23 mouse cellular contexts compared by ENCODE assay signal in the genomic region with DNA sequence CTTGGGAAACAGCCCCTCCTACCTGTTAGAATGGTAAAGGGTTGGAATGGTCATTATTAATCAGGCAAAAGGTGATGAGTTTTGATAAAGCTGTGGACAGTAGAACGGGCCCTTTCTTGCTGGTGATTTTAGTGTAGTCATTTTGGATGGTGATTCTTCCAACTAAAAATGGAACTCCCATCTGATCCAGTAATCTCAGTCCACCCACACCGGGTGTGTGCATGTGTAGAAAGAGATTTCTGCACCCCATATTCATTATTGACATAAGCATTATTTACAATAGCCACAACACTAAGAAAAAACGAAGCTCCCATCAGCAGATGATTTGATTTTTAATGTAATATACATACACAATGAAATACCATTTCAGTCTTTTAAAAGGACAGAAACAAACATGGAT. TPM values are rescaled to one million over a fixed set of nuclear protein-coding genes. Genes with fewer than 3 reads are reported as not detected.
DNase-seq lines count a peak whose midpoint lies in the region; ATAC-seq lines count a peak whose summit lies in the region.
"Had no signal": no experiment of that assay in that cellular context is flagged by ENCODE, and none has a peak within 500 bp of the region (broad histone marks: within the 10 kb centered on the region; RNA-seq: fewer than 3 reads in every experiment).

No protein-coding gene starts in this region.

- ATAC-seq in frontal cortex, adult (ENCODE audit: low TSS enrichment): peak; percentile 48; the same call in 1 of the 2 replicates
- ATAC-seq: activated CD4-positive, CD25-positive, alpha-beta regulatory T cell, adult 4 months; CD4-positive, CD25-positive, alpha-beta regulatory T cell, adult 4 months; forebrain, embryonic 14.5 days; forebrain, embryonic 16.5 days; Patski had no signal

- no peak for DNase-seq in frontal cortex, postnatal 25 days (ENCODE audit: low spot score in 2 of 2)
- DNase-seq in layer of hippocampus, adult 9-11 months: peak; percentile 29
- DNase-seq in layer of hippocampus, adult 8-10 months (ENCODE audit: low spot score in 2 of 2): no peak
- DNase-seq in left cerebral cortex, postnatal 25 days (ENCODE audit: low spot score in 2 of 2): peak; percentile 27 to 77
- no peak for DNase-seq in left cerebral cortex, postnatal 10 days (ENCODE audit: extremely low spot score in 1 of 2, low spot score in 2 of 2)
- DNase-seq: adrenal gland, adult 8-10 months; adrenal gland, postnatal 14 days; adrenal gland, postnatal 36 days; B cell, adult 2 months; cerebellum, adult 11 months; cerebellum, adult 18-20 months; cerebellum, adult 8-10 months; cerebellum, adult 9-11 months; cerebellum, postnatal 14 days; cerebellum, postnatal 36 days; embryo, embryonic 11 days had no signal

- intact Hi-C loops in left cerebral cortex, postnatal 25 days (cut with DNase I): no loop called here
- intact Hi-C loops in left cerebral cortex, postnatal 10 days (cut with DNase I): no loop called here

RNA-seq across cellular contexts. Expression of gene Gria1, which starts 30.9 kb away (rescaled TPM):
- 100 to 1,000 TPM; 597 to 781 (median 683) TPM for total RNA-seq in layer of hippocampus, adult 8-10 months (2022)
- total RNA-seq in left cerebral cortex, postnatal 25 days (2021): 100 to 1,000 TPM; 217 to 229 TPM
- total RNA-seq in left cerebral cortex, postnatal 10 days (2021): 100 to 1,000 TPM; 219 to 226 TPM
- total RNA-seq: common myeloid progenitor, adult 5-6 weeks had no signal

Comparison
In these comparisons a context has a peak if more than half of its experiments do, and no peak if none do; other contexts are left out.
1. DNase-seq: peak in layer of hippocampus, adult 9-11 months (single experiment) and left cerebral cortex, postnatal 25 days (2 of 2); none in frontal cortex, postnatal 25 days (0 of 2), layer of hippocampus, adult 8-10 months (0 of 2) and left cerebral cortex, postnatal 10 days (0 of 2).